Mouse (Mus musculus) lung, postnatal 36 days (tissue): ENCODE data around the gene Knop1.

Source experiments
- DNase-seq: peaks from one replicate; pipeline ENCODE4 v3.0.0; 2022; ENCODE audit warnings: mixed read lengths

Gene Knop1

GRCm38 (mm10) chr7:118846329-118846728 lies 9.7 kb downstream of the Knop1 start:
- DNase-seq: peak; percentile 71

- no peak for DNase-seq
Measured at GRCm38 (mm10) chr7:118845141-118845540, 10.9 kb downstream of the Knop1 start.

- no peak for DNase-seq
Measured at GRCm38 (mm10) chr7:118842938-118843337, 13.1 kb downstream of the Knop1 start.

- DNase-seq: peak; percentile 10
Measured at GRCm38 (mm10) chr7:118841796-118842195, 14.3 kb downstream of the Knop1 start.

GRCm38 (mm10) chr7:118841030-118841745 lies 14.9 kb downstream of the Knop1 start:
- no peak for DNase-seq

- DNase-seq: no peak
Measured at GRCm38 (mm10) chr7:118837901-118838300, 18.2 kb downstream of the Knop1 start.

- peak; percentile 15 for DNase-seq
Measured at GRCm38 (mm10) chr7:118827975-118828416, 28.1 kb downstream of the Knop1 start.

- DNase-seq: no peak
Measured at GRCm38 (mm10) chr7:118824451-118824850, 31.6 kb downstream of the Knop1 start.

- no peak for DNase-seq
Measured at GRCm38 (mm10) chr7:118821887-118822556, 34.0 kb downstream of the Knop1 start.

GRCm38 (mm10) chr7:118821356-118821755 lies 34.7 kb downstream of the Knop1 start:
- DNase-seq: peak; percentile 49

GRCm38 (mm10) chr7:118819666-118820065 lies 36.4 kb downstream of the Knop1 start:
- no peak for DNase-seq

GRCm38 (mm10) chr7:118817741-118818140 lies 38.3 kb downstream of the Knop1 start:
- no peak for DNase-seq

- no peak for DNase-seq
Measured at GRCm38 (mm10) chr7:118816275-118816674, 39.8 kb downstream of the Knop1 start.

GRCm38 (mm10) chr7:118813592-118813991 lies 42.5 kb downstream of the Knop1 start:
- DNase-seq: no peak

GRCm38 (mm10) chr7:118811407-118812106 lies 44.5 kb downstream of the Knop1 start:
- DNase-seq: no peak

GRCm38 (mm10) chr7:118807899-118808298 lies 48.2 kb downstream of the Knop1 start:
- no peak for DNase-seq

GRCm38 (mm10) chr7:118806631-118807411 lies 49.2 kb downstream of the Knop1 start:
- DNase-seq: no peak

GRCm38 (mm10) chr7:118803425-118803824 lies 52.6 kb downstream of the Knop1 start:
- no peak for DNase-seq

GRCm38 (mm10) chr7:118801791-118802190 lies 54.3 kb downstream of the Knop1 start:
- peak; percentile 20 for DNase-seq

GRCm38 (mm10) chr7:118800112-118800734 lies 55.8 kb downstream of the Knop1 start:
- peak; percentile 16 for DNase-seq

- DNase-seq: peak; percentile 43
Measured at GRCm38 (mm10) chr7:118798105-118798570, 57.9 kb downstream of the Knop1 start.

- no peak for DNase-seq
Measured at GRCm38 (mm10) chr7:118797600-118797999, 58.5 kb downstream of the Knop1 start.
